Mouse (Mus musculus) forebrain, embryonic 12.5 days (tissue): Measurements from ENCODE around the gene Mark2. TPM values are rescaled to one million over a fixed set of nuclear protein-coding genes. Genes with fewer than 3 reads are reported as not detected.

Experiments
- ATAC-seq: fragments of 200-750 bp; cut with Nextera tagmentation; 2 replicates; pipeline ENCODE4 v1.8.0; 2017; ENCODE audit warnings: moderate TSS enrichment; ENCODE audit not compliant: low FRiP score
- H3K27ac ChIP-seq: fragments of 300-500 bp; sonication (generic); 2 replicates; pipeline ENCODE4 v1.5.1; 2016; ENCODE audit warnings: mild to moderate bottlenecking
- H3K27me3 ChIP-seq: fragments of 300-500 bp; sonication (generic); 2 replicates; pipeline ENCODE4 v1.6.1; 2016; ENCODE audit warnings: mild to moderate bottlenecking
- H3K36me3 ChIP-seq: fragments of 300-500 bp; sonication (generic); replicated peaks from 2 replicates; pipeline ENCODE4 v1.6.1; 2016; ENCODE audit warnings: mild to moderate bottlenecking
- H3K4me1 ChIP-seq: fragments of 300-500 bp; sonication (generic); 2 replicates; pipeline ENCODE4 v1.6.1; 2016
- H3K4me2 ChIP-seq: fragments of 300-500 bp; sonication (generic); 2 replicates; pipeline ENCODE4 v1.6.1; 2016; ENCODE audit warnings: mild to moderate bottlenecking, moderate library complexity
- H3K4me3 ChIP-seq: fragments of 300-500 bp; sonication (generic); replicated peaks from 2 replicates; pipeline ENCODE4 v1.5.1; 2016; ENCODE audit warnings: mild to moderate bottlenecking
- H3K9ac ChIP-seq: fragments of 300-500 bp; sonication (generic); 2 replicates; pipeline ENCODE4 v1.6.1; 2016; ENCODE audit warnings: mild to moderate bottlenecking
- H3K9me3 ChIP-seq: fragments of 300-500 bp; sonication (generic); 2 replicates; pipeline ENCODE4 v1.6.1; 2016
- WGBS: fragments of 180-500 bp; shearing (Covaris S2); methylation state at CpG from one replicate; pipeline ENCODE4 v1.1.7; 2016; 5-methylcytosine and 5-hydroxymethylcytosine counted together
- polyA plus RNA-seq: library from polyadenylated mRNA; unstranded; fragments of >200 nt; fragmentation: Nextera tagmentation; extraction: Ambion mirVana; gene quantifications from 2 replicates; pipeline ENCODE4 v1.2.1, GENCODE M21; 2016

Mark2 gene
- polyA plus RNA-seq, 1 experiment from 2014 or later: 53.5 TPM

GRCm38 (mm10) chr19:7349993-7350392 is 8.3 kb upstream of the Mark2 start:
- Histone ChIP-seq H3K27me3 (no peaks in the 10 kb centered on the region), H3K4me3 (no peak overlapping the region), H3K4me1 (peaks cover 2% of the 10 kb centered on the region; the same call in 1 of the 2 replicates), H3K36me3 (no peaks in the 10 kb centered on the region), H3K9me3 (no peaks in the 10 kb centered on the region), H3K4me2 (no peak overlapping the region), H3K27ac (no peak overlapping the region), H3K9ac (no peak overlapping the region; the same call in 1 of the 2 replicates)
- 78% methylated on average over 1 of the region's 1 CpGs for WGBS
- no peak for ATAC-seq

- H3K4me3 ChIP-seq: no peak overlapping the region
- no peak overlapping the region for H3K9ac ChIP-seq
- H3K27ac ChIP-seq: no peak overlapping the region
- 22% methylated on average over 4 of the region's 4 CpGs for WGBS
- H3K4me2 ChIP-seq: no peak overlapping the region
- no peaks in the 10 kb centered on the region for H3K9me3 ChIP-seq
- no peaks in the 10 kb centered on the region for H3K27me3 ChIP-seq
- no peak for ATAC-seq
- H3K36me3 ChIP-seq: no peaks in the 10 kb centered on the region
- H3K4me1 ChIP-seq: peaks cover 8% of the 10 kb centered on the region
These were observed 3.6 kb upstream of the Mark2 start for GRCm38 (mm10) chr19:7345235-7345755.

DNA sequence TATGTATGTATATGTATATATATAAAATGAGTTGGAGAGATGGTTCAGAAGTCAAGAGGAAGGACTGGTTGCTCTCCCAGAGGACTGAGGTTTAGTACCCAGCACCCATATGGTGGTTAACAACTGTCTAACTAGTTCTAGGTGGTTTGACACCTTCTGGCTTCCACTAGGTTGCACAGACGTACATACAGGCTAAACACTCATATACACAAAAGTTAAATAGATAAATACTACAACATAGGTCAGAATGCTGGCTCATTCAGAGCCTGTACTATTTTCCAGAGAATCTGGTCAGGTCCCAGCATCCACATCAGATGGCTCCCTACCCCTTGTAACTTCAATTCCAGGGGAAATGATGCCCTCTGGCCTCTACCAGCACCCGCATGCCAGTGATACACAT is 986 bp upstream of the Mark2 start:
- Histone ChIP-seq H3K9me3 (no peaks in the 10 kb centered on the region), H3K4me2 (no peak overlapping the region), H3K36me3 (no peaks in the 10 kb centered on the region), H3K9ac (no peak overlapping the region), H3K27ac (no peak overlapping the region), H3K4me1 (peaks cover 34% of the 10 kb centered on the region), H3K27me3 (no peaks in the 10 kb centered on the region), H3K4me3 (no peak overlapping the region)
- WGBS: 79% methylated on average over 2 of the region's 2 CpGs
- no peak for ATAC-seq

- Histone ChIP-seq H3K4me1 (peaks cover 43% of the 10 kb centered on the region), H3K4me2 (peak overlapping the region; percentile 96), H3K36me3 (no peaks in the 10 kb centered on the region), H3K27ac (peak overlapping the region; percentile 90), H3K9me3 (no peaks in the 10 kb centered on the region), H3K27me3 (no peaks in the 10 kb centered on the region), H3K4me3 (peak overlapping the region; percentile 79), H3K9ac (peak overlapping the region; percentile 95)
- ATAC-seq: peak; percentile 86; the same call in 1 of the 2 replicates
- under 1% methylated on average over 36 of the region's 46 CpGs for WGBS
These were observed 732 bp downstream of the Mark2 start for GRCm38 (mm10) chr19:7340780-7341475.

- Histone ChIP-seq H3K4me3 (peak overlapping the region; percentile 79), H3K4me1 (peaks cover 46% of the 10 kb centered on the region), H3K36me3 (no peaks in the 10 kb centered on the region), H3K9ac (peak overlapping the region; percentile 95), H3K27me3 (no peaks in the 10 kb centered on the region), H3K9me3 (no peaks in the 10 kb centered on the region), H3K4me2 (peak overlapping the region; percentile 96), H3K27ac (0 out of 2 replicates have a peak overlapping the region, but pooled peaks have one; percentile 90)
- WGBS: 3% methylated on average over 15 of the region's 15 CpGs
- ATAC-seq: no peak
These were observed 1.3 kb downstream of the Mark2 start for GRCm38 (mm10) chr19:7340371-7340779.

DNA sequence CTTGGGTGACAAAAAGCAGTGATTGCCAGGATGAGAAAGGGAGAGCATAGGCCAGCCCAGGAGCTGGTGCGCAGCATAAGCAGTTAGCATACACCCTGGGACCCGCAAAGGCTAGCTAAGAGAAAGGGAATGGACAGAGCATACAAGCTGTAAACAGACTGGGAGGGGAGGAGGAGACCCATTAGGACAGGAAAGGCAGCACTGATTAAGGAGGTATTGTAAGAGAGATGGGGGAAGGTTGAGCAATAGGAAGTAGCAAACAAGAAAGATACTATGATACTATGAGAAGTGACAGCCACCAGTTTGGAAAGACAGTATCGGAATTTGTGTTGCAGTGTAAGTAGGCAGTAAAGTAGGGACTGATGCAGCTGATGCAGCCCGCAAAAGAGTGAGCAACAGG is 1.8 kb downstream of the Mark2 start:
- 48% methylated on average over 4 of the region's 4 CpGs for WGBS
- H3K4me2 ChIP-seq: peak overlapping the region; percentile 96
- H3K4me1 ChIP-seq: peaks cover 44% of the 10 kb centered on the region
- no peak for ATAC-seq
- H3K27ac ChIP-seq: no peak overlapping the region
- no peaks in the 10 kb centered on the region for H3K27me3 ChIP-seq
- peak overlapping the region; percentile 95 for H3K9ac ChIP-seq
- no peaks in the 10 kb centered on the region for H3K36me3 ChIP-seq
- peak overlapping the region; percentile 79 for H3K4me3 ChIP-seq
- H3K9me3 ChIP-seq: no peaks in the 10 kb centered on the region

DNA sequence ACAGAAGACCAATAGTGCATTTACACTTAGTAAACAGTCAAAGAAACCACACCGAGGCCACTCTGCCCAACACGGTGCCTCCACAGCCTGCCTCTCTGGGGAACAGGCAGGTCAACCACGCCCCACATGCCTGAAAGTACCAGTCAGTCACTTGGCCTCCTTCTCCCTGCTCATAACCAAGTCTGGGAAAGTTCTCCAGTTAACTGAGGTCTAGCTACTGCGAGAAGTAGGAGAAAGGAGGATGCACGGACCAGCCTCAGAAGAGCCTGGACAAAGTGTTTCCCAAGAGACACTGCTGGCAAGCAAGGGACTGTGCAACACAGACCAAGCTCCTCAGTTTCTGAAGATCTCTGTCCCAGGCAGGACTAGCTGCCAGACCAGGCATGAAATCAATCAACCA is 2.6 kb downstream of the Mark2 start:
- peaks cover 44% of the 10 kb centered on the region for H3K4me1 ChIP-seq
- peak overlapping the region; percentile 95 for H3K9ac ChIP-seq
- 75% methylated on average over 5 of the region's 5 CpGs for WGBS
- no peaks in the 10 kb centered on the region for H3K36me3 ChIP-seq
- H3K9me3 ChIP-seq: no peaks in the 10 kb centered on the region
- no peak overlapping the region for H3K27ac ChIP-seq
- peak overlapping the region; percentile 96 for H3K4me2 ChIP-seq
- no peaks in the 10 kb centered on the region for H3K27me3 ChIP-seq
- ATAC-seq: no peak
- no peak overlapping the region; the same call in 1 of the 2 replicates for H3K4me3 ChIP-seq

GRCm38 (mm10) chr19:7337781-7338342 is 3.8 kb downstream of the Mark2 start:
- Histone ChIP-seq H3K9me3 (no peaks in the 10 kb centered on the region), H3K27ac (no peak overlapping the region), H3K27me3 (no peaks in the 10 kb centered on the region), H3K36me3 (no peaks in the 10 kb centered on the region), H3K4me1 (peaks cover 44% of the 10 kb centered on the region), H3K4me2 (no peak overlapping the region), H3K4me3 (no peak overlapping the region), H3K9ac (no peak overlapping the region)
- WGBS: 92% methylated on average over 2 of the region's 2 CpGs
- no peak for ATAC-seq

DNA sequence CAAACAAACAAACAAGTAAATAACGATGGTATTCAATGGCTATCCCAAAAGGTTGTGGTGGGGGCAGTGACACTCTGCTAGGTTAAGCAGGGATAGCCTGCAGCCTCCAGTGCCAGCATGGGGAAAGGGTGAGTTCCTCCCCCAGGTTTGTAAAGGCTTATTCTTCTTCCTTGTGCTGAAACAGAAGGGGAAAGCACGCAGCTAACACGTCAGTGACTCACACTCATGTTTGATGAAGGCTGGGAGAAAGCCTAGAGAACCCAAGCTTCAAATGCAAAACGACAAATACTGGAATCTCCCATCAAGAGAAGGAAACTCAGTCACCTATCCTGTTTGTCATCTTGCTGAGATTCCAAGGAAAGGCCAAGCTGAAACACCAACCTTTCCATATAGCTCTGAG is 6.0 kb downstream of the Mark2 start:
- H3K4me3 ChIP-seq: no peak overlapping the region
- peaks cover 41% of the 10 kb centered on the region for H3K4me1 ChIP-seq
- H3K9ac ChIP-seq: no peak overlapping the region
- ATAC-seq: no peak
- 89% methylated on average over 4 of the region's 4 CpGs for WGBS
- no peaks in the 10 kb centered on the region for H3K27me3 ChIP-seq
- H3K36me3 ChIP-seq: no peaks in the 10 kb centered on the region
- H3K9me3 ChIP-seq: no peaks in the 10 kb centered on the region
- no peak overlapping the region for H3K4me2 ChIP-seq
- no peak overlapping the region for H3K27ac ChIP-seq

DNA sequence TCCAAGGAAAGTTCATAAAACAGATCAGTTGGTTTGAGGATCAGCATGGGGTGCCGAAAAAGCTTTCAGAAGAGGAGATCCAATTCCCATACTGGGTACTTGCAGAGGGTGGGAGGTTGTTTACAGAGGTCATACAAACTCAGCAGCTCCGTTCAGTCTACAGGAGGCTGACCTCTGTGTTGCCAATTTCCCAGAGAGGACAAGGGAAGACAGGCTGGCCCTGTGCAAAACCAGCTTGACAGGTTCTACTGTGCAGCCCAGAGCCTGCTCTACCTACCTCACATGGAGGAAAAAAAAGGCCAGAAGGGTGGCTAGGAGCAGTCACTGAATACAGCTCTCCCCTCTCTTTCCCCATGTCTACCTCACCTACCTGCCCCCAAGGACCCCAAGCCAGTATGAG is 7.6 kb downstream of the Mark2 start:
- H3K9me3 ChIP-seq: no peaks in the 10 kb centered on the region
- ATAC-seq: no peak
- H3K4me2 ChIP-seq: no peak overlapping the region
- no peak overlapping the region for H3K4me3 ChIP-seq
- peaks cover 26% of the 10 kb centered on the region for H3K4me1 ChIP-seq
- H3K36me3 ChIP-seq: no peaks in the 10 kb centered on the region
- no peak overlapping the region for H3K9ac ChIP-seq
- no peaks in the 10 kb centered on the region for H3K27me3 ChIP-seq
- WGBS: 79% methylated on average over 2 of the region's 2 CpGs
- H3K27ac ChIP-seq: no peak overlapping the region

GRCm38 (mm10) chr19:7321391-7321790 is 20.3 kb downstream of the Mark2 start:
- H3K9ac ChIP-seq: no peak overlapping the region
- H3K4me3 ChIP-seq: no peak overlapping the region
- peaks cover 5% of the 10 kb centered on the region for H3K4me1 ChIP-seq
- H3K4me2 ChIP-seq: no peak overlapping the region
- H3K27me3 ChIP-seq: no peaks in the 10 kb centered on the region
- 0 out of 2 replicates have a peak, but pooled peaks cover under 1% of the 10 kb centered on the region for H3K36me3 ChIP-seq
- H3K9me3 ChIP-seq: no peaks in the 10 kb centered on the region
- no peak for ATAC-seq
- no peak overlapping the region for H3K27ac ChIP-seq
- 63% methylated on average over 3 of the region's 3 CpGs for WGBS

- no peak overlapping the region for H3K4me2 ChIP-seq
- WGBS: 69% methylated on average over 2 of the region's 2 CpGs
- no peak for ATAC-seq
- H3K36me3 ChIP-seq: no peaks in the 10 kb centered on the region
- H3K9ac ChIP-seq: no peak overlapping the region
- no peak overlapping the region for H3K4me3 ChIP-seq
- H3K27ac ChIP-seq: no peak overlapping the region
- no peaks in the 10 kb centered on the region for H3K27me3 ChIP-seq
- H3K9me3 ChIP-seq: no peaks in the 10 kb centered on the region
- peaks cover 11% of the 10 kb centered on the region for H3K4me1 ChIP-seq
These were observed 21.5 kb downstream of the Mark2 start for GRCm38 (mm10) chr19:7320181-7320580.

DNA sequence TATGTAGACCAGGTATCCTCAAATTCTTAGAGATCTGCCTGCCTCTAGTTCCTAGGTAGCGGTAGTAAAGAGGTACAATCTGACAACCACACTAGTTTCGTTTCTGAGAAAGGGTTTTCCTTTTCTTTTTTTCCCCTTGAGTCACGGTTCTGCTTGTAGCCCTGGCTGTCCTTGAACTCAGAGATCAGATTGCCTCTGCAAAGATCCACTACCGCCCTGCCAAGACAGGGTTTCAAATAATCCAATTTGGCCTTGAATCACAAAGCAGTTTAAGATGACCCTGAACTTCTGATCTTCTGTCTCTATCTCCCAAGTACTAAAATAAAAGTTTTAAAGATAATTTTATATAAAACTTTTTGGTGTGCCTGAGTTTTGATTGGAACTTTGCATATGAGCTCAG is 23.9 kb downstream of the Mark2 start:
- Histone ChIP-seq H3K27me3 (no peaks in the 10 kb centered on the region), H3K4me3 (no peak overlapping the region), H3K9me3 (no peaks in the 10 kb centered on the region), H3K4me1 (peaks cover 11% of the 10 kb centered on the region), H3K36me3 (no peaks in the 10 kb centered on the region), H3K4me2 (no peak overlapping the region), H3K27ac (no peak overlapping the region), H3K9ac (no peak overlapping the region)
- 92% methylated on average over 4 of the region's 4 CpGs for WGBS
- no peak for ATAC-seq
